Mouse (Mus musculus): ENCODE results near the gene Gm17545. TPM values are rescaled to one million over a fixed set of nuclear protein-coding genes. Genes with fewer than 3 reads are reported as not detected.
A peak's percentile ranks its signal among the peaks of the same experiment; 100 is the strongest.

The Gm17545 gene
- polyA plus RNA-seq, 1 experiment from 2014 or later = not detected

DNA sequence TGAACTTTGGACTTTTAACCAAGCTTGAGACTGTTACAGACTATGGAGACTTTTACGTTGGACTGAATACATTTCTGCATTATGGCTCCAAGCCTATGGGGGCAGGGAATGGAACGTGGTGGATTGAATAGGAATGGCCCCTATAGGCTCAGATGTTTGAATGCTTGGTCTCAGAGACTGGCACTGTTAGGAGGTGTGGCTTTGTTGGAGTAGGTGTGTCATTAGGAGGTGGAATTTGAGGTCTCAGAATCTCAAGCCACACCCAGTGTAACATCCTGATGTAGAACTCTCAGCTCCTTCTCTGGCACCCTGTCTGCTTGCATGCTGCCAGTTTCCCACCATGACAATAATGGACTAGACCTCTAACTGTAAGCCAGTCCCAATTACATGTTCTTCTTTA is 20.9 kb upstream of the Gm17545 start:
- no peaks in the 10 kb centered on the region for H3K9me3 ChIP-seq (ENCODE audit: control insufficient read depth, low read length)
- H3K36me3 ChIP-seq (ENCODE audit: control insufficient read depth, insufficient read depth, low read length) = no peaks in the 10 kb centered on the region
- no peak for ATAC-seq
- no peaks in the 10 kb centered on the region for H3K4me1 ChIP-seq (ENCODE audit: control insufficient read depth, insufficient read depth, low read length)
- H3K27me3 ChIP-seq (replicated peaks; ENCODE audit: control insufficient read depth, insufficient read depth, low read length) = no peaks in the 10 kb centered on the region
- H3K27ac ChIP-seq (ENCODE audit: low read length) = no peak overlapping the region
- no peak overlapping the region for H3K9ac ChIP-seq (ENCODE audit: low read depth, low read length)
- WGBS = 69% methylated on average over 2 of the region's 2 CpGs
- no peak overlapping the region for H3K4me3 ChIP-seq (ENCODE audit: low read length)
- H3K4me2 ChIP-seq (ENCODE audit: low read depth, low read length) = no peak overlapping the region

DNA sequence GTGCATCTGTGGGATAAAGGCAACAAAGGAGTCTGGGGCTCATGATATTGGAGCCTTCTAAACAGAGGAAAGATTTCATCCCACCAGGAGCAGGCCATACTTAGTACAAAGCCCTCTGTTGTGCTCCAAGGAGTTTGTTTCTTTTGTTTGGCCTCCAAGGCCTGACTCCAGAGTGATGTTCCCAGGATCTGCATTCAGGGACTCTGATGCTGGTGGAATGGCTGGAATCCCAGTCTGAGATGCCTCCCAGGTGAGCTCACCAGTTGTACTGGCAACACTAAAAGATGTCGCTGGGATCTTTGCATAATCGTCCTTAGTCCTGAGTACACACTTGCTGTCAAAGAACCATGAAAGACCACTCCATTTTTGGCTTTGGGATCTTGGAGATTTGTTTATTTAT is 20.0 kb upstream of the Gm17545 start:
- Histone ChIP-seq H3K36me3 (ENCODE audit: control insufficient read depth, insufficient read depth, low read length) (no peaks in the 10 kb centered on the region), H3K4me3 (ENCODE audit: low read length) (no peak overlapping the region), H3K4me1 (ENCODE audit: control insufficient read depth, insufficient read depth, low read length) (no peaks in the 10 kb centered on the region), H3K27me3 (replicated peaks; ENCODE audit: control insufficient read depth, insufficient read depth, low read length) (no peaks in the 10 kb centered on the region), H3K27ac (ENCODE audit: low read length) (no peak overlapping the region), H3K9me3 (ENCODE audit: control insufficient read depth, low read length) (no peaks in the 10 kb centered on the region), H3K9ac (ENCODE audit: low read depth, low read length) (no peak overlapping the region), H3K4me2 (ENCODE audit: low read depth, low read length) (no peak overlapping the region)
- ATAC-seq = no peak
- WGBS = 89% methylated on average over 2 of the region's 2 CpGs

- Histone ChIP-seq H3K4me2 (ENCODE audit: low read depth, low read length) (no peak overlapping the region), H3K27me3 (replicated peaks; ENCODE audit: control insufficient read depth, insufficient read depth, low read length) (no peaks in the 10 kb centered on the region), H3K4me1 (ENCODE audit: control insufficient read depth, insufficient read depth, low read length) (no peaks in the 10 kb centered on the region), H3K36me3 (ENCODE audit: control insufficient read depth, insufficient read depth, low read length) (no peaks in the 10 kb centered on the region), H3K27ac (ENCODE audit: low read length) (no peak overlapping the region), H3K9ac (ENCODE audit: low read depth, low read length) (no peak overlapping the region), H3K4me3 (ENCODE audit: low read length) (no peak overlapping the region), H3K9me3 (ENCODE audit: control insufficient read depth, low read length) (no peaks in the 10 kb centered on the region)
- 67% methylated on average over 1 of the region's 1 CpGs for WGBS
- no peak for ATAC-seq
These were observed 15.3 kb upstream of the Gm17545 start for GRCm38 (mm10) chr9:22438826-22439225.

DNA sequence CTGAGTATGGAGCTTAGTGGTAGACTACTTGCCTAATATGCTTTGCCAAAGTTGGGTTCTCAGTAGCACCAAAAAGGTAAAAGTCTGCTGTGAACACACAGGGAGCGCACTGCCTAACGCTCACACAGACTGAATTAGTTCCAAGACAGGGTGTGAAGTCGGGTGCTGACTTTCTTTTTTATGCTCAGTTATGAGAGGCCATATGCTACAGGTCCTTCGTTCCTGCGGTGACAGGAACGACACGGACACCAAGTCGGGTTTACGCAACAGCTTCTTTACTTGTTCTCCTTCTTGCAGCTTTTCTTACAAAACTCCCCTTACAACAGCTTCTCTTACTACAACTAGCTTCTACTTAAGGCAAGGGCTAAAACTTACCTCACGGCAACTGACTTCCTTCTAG is 10.9 kb upstream of the Gm17545 start:
- H3K9me3 ChIP-seq (ENCODE audit: control insufficient read depth, low read length) = no peaks in the 10 kb centered on the region
- ATAC-seq = no peak
- no peaks in the 10 kb centered on the region for H3K4me1 ChIP-seq (ENCODE audit: control insufficient read depth, insufficient read depth, low read length)
- H3K36me3 ChIP-seq (ENCODE audit: control insufficient read depth, insufficient read depth, low read length) = peaks cover 7% of the 10 kb centered on the region
- no peaks in the 10 kb centered on the region for H3K27me3 ChIP-seq (replicated peaks; ENCODE audit: control insufficient read depth, insufficient read depth, low read length)
- no peak overlapping the region for H3K9ac ChIP-seq (ENCODE audit: low read depth, low read length)
- no peak overlapping the region for H3K4me2 ChIP-seq (ENCODE audit: low read depth, low read length)
- H3K27ac ChIP-seq (ENCODE audit: low read length) = no peak overlapping the region
- no peak overlapping the region for H3K4me3 ChIP-seq (ENCODE audit: low read length)
- 90% methylated on average over 10 of the region's 10 CpGs for WGBS

DNA sequence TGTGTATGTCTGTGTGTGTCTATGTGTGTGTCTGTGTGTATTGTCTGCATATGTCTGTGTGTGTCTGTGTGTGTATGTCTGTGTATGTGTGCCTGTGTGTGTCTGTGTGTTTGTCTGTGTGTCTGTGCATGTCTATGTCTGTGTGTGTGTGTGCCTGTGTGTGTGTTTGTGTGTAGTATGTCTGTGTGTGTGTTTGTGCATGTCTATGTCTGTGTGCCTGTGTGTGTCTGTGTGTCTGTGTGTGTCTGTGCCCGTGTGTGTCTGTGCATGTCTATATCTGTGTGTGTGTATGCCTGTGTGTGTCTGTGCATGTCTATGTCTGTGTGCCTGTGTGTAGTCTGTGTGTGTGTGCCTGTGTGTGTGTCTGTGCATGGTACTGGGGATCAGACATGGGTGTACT is 9.0 kb upstream of the Gm17545 start:
- WGBS = 74% methylated on average over 1 of the region's 1 CpGs
- no peaks in the 10 kb centered on the region for H3K27me3 ChIP-seq (replicated peaks; ENCODE audit: control insufficient read depth, insufficient read depth, low read length)
- no peaks in the 10 kb centered on the region for H3K9me3 ChIP-seq (ENCODE audit: control insufficient read depth, low read length)
- H3K4me2 ChIP-seq (ENCODE audit: low read depth, low read length) = no peak overlapping the region
- H3K36me3 ChIP-seq (ENCODE audit: control insufficient read depth, insufficient read depth, low read length) = peaks cover 15% of the 10 kb centered on the region
- no peaks in the 10 kb centered on the region for H3K4me1 ChIP-seq (ENCODE audit: control insufficient read depth, insufficient read depth, low read length)
- no peak for ATAC-seq
- H3K9ac ChIP-seq (ENCODE audit: low read depth, low read length) = no peak overlapping the region
- no peak overlapping the region for H3K27ac ChIP-seq (ENCODE audit: low read length)
- no peak overlapping the region for H3K4me3 ChIP-seq (ENCODE audit: low read length)

- no peaks in the 10 kb centered on the region for H3K27me3 ChIP-seq (replicated peaks; ENCODE audit: control insufficient read depth, insufficient read depth, low read length)
- peaks cover 15% of the 10 kb centered on the region for H3K36me3 ChIP-seq (ENCODE audit: control insufficient read depth, insufficient read depth, low read length)
- H3K4me1 ChIP-seq (ENCODE audit: control insufficient read depth, insufficient read depth, low read length) = no peaks in the 10 kb centered on the region
- 69% methylated on average over 5 of the region's 5 CpGs for WGBS
- no peaks in the 10 kb centered on the region for H3K9me3 ChIP-seq (ENCODE audit: control insufficient read depth, low read length)
- no peak overlapping the region for H3K4me3 ChIP-seq (ENCODE audit: low read length)
- H3K4me2 ChIP-seq (ENCODE audit: low read depth, low read length) = no peak overlapping the region
- H3K27ac ChIP-seq (ENCODE audit: low read length) = no peak overlapping the region
- peak; percentile 70 for ATAC-seq
- no peak overlapping the region for H3K9ac ChIP-seq (ENCODE audit: low read depth, low read length)
These were observed 6.9 kb upstream of the Gm17545 start for GRCm38 (mm10) chr9:22447213-22447612.

- Histone ChIP-seq H3K36me3 (ENCODE audit: control insufficient read depth, insufficient read depth, low read length) (peaks cover 26% of the 10 kb centered on the region), H3K9ac (ENCODE audit: low read depth, low read length) (no peak overlapping the region), H3K27ac (ENCODE audit: low read length) (no peak overlapping the region), H3K4me1 (ENCODE audit: control insufficient read depth, insufficient read depth, low read length) (no peaks in the 10 kb centered on the region), H3K27me3 (replicated peaks; ENCODE audit: control insufficient read depth, insufficient read depth, low read length) (no peaks in the 10 kb centered on the region), H3K4me3 (ENCODE audit: low read length) (no peak overlapping the region), H3K4me2 (ENCODE audit: low read depth, low read length) (no peak overlapping the region), H3K9me3 (ENCODE audit: control insufficient read depth, low read length) (no peaks in the 10 kb centered on the region)
- 89% methylated on average over 13 of the region's 13 CpGs for WGBS
- no peak for ATAC-seq
These were observed 5.7 kb upstream of the Gm17545 start for GRCm38 (mm10) chr9:22448420-22448819.

DNA sequence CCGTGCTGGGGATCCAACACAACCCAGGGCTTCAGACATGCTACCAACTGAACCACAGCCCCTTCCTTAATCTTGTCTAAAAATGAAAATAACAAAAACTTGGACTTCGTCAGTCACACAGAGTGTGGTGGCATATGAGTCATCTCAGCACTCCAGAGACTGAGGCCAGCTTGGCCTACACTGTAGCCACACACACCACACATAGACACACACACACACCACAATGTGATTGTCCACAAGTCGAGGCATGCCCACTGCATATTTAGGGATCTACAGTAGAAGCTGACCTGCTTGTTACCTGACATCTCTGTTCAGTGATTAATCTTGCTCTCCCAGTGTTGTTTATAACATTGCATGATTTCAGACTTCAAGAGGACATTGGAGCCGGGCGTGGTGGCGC is 4.9 kb upstream of the Gm17545 start:
- WGBS = 85% methylated on average over 6 of the region's 6 CpGs
- H3K36me3 ChIP-seq (ENCODE audit: control insufficient read depth, insufficient read depth, low read length) = peaks cover 29% of the 10 kb centered on the region

GRCm38 (mm10) chr9:22452697-22453096 is 1.4 kb upstream of the Gm17545 start:
- Histone ChIP-seq H3K4me3 (ENCODE audit: low read length) (no peak overlapping the region), H3K36me3 (ENCODE audit: control insufficient read depth, insufficient read depth, low read length) (peaks cover 31% of the 10 kb centered on the region), H3K4me1 (ENCODE audit: control insufficient read depth, insufficient read depth, low read length) (no peaks in the 10 kb centered on the region), H3K9ac (ENCODE audit: low read depth, low read length) (no peak overlapping the region), H3K9me3 (ENCODE audit: control insufficient read depth, low read length) (no peaks in the 10 kb centered on the region), H3K27ac (ENCODE audit: low read length) (no peak overlapping the region), H3K4me2 (ENCODE audit: low read depth, low read length) (no peak overlapping the region), H3K27me3 (replicated peaks; ENCODE audit: control insufficient read depth, insufficient read depth, low read length) (no peaks in the 10 kb centered on the region)
- 87% methylated on average over 10 of the region's 10 CpGs for WGBS
- no peak for ATAC-seq

More for the DNA sequence above, 4.9 kb upstream of the Gm17545 start:
- Histone ChIP-seq H3K4me3 (ENCODE audit: low read length) (no peak overlapping the region), H3K9ac (ENCODE audit: low read depth, low read length) (no peak overlapping the region), H3K9me3 (ENCODE audit: control insufficient read depth, low read length) (no peaks in the 10 kb centered on the region), H3K27ac (ENCODE audit: low read length) (no peak overlapping the region), H3K4me1 (ENCODE audit: control insufficient read depth, insufficient read depth, low read length) (no peaks in the 10 kb centered on the region), H3K4me2 (ENCODE audit: low read depth, low read length) (no peak overlapping the region), H3K27me3 (replicated peaks; ENCODE audit: control insufficient read depth, insufficient read depth, low read length) (no peaks in the 10 kb centered on the region)
- ATAC-seq = no peak

DNA sequence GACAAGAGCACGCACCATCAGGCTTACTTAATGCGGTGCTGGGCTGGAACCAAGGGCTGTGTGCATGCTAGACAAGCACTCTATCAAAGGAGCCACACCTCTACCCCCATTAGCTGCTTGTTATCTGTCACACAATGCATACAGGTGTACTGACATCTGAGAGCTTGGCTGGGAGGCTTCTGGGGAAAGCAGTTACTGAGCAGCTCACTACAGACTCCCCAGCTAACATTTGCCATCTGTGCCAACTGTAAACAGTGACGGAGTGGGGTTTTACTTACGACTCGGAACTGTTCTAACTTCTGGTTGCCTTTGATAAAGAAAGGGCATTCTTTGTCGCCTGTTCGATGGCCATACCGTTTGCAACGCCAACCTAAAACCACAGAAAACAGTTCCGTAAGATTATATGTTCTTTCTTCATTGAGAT is 577 bp upstream of the Gm17545 start:
- Histone ChIP-seq H3K4me3 (ENCODE audit: low read length) (no peak overlapping the region), H3K9ac (ENCODE audit: low read depth, low read length) (no peak overlapping the region), H3K27ac (ENCODE audit: low read length) (no peak overlapping the region), H3K4me1 (ENCODE audit: control insufficient read depth, insufficient read depth, low read length) (no peaks in the 10 kb centered on the region), H3K27me3 (replicated peaks; ENCODE audit: control insufficient read depth, insufficient read depth, low read length) (no peaks in the 10 kb centered on the region), H3K4me2 (ENCODE audit: low read depth, low read length) (no peak overlapping the region), H3K36me3 (ENCODE audit: control insufficient read depth, insufficient read depth, low read length) (peaks cover 27% of the 10 kb centered on the region), H3K9me3 (ENCODE audit: control insufficient read depth, low read length) (no peaks in the 10 kb centered on the region)
- no peak for ATAC-seq
- WGBS = 92% methylated on average over 10 of the region's 10 CpGs

Measured in intestine, embryonic 16.5 days (tissue).